Mouse (Mus musculus): ENCODE results near the gene Ezh1. TPM values are rescaled to one million over a fixed set of nuclear protein-coding genes. Genes with fewer than 3 reads are reported as not detected.

Ezh1 gene
- total and polyA plus RNA-seq, 2 experiments from 2014 or later, result 25.4 to 40.0 TPM

- Histone ChIP-seq H3K9me3 (ENCODE audit: low read length) (no peaks in the 10 kb centered on the region), H3K27ac (ENCODE audit: low read depth, low read length) (no peak overlapping the region), H3K9ac (replicated peaks; ENCODE audit: low read length, poor library complexity, severe bottlenecking) (no peak overlapping the region), H3K4me2 (ENCODE audit: low read depth, low read length, poor library complexity, severe bottlenecking) (no peak overlapping the region), H3K4me1 (ENCODE audit: insufficient read depth, low read length) (no peaks in the 10 kb centered on the region), H3K27me3 (ENCODE audit: insufficient read depth, low read length) (no peaks in the 10 kb centered on the region), H3K4me3 (ENCODE audit: low read depth, low read length) (no peak overlapping the region), H3K36me3 (ENCODE audit: insufficient read depth, low read length) (no peaks in the 10 kb centered on the region)
- no peak for TF ChIP-seq CTCF (IDR thresholded peaks at IDR 0.05)
- WGBS, result 54% methylated on average over 5 of the region's 5 CpGs
- peak; percentile 35 for DNase-seq (ENCODE audit: low spot score)
- no peak for ATAC-seq (ENCODE audit: low FRiP score)
These were observed 11.9 kb upstream of the Ezh1 start for GRCm38 (mm10) chr11:101238071-101238647.

- no peaks in the 10 kb centered on the region for H3K36me3 ChIP-seq (ENCODE audit: insufficient read depth, low read length)
- H3K9me3 ChIP-seq (ENCODE audit: low read length), result no peaks in the 10 kb centered on the region
- no peak overlapping the region for H3K9ac ChIP-seq (replicated peaks; ENCODE audit: low read length, poor library complexity, severe bottlenecking)
- no peak overlapping the region for H3K27ac ChIP-seq (ENCODE audit: low read depth, low read length)
- DNase-seq (ENCODE audit: low spot score), result no peak
- no peak overlapping the region for H3K4me2 ChIP-seq (ENCODE audit: low read depth, low read length, poor library complexity, severe bottlenecking)
- no peak for TF ChIP-seq CTCF (IDR thresholded peaks at IDR 0.05)
- 91% methylated on average over 5 of the region's 5 CpGs for WGBS
- no peaks in the 10 kb centered on the region for H3K27me3 ChIP-seq (ENCODE audit: insufficient read depth, low read length)
- H3K4me1 ChIP-seq (ENCODE audit: insufficient read depth, low read length), result no peaks in the 10 kb centered on the region
- ATAC-seq (ENCODE audit: low FRiP score), result no peak
- no peak overlapping the region for H3K4me3 ChIP-seq (ENCODE audit: low read depth, low read length)
These were observed 10.5 kb upstream of the Ezh1 start for GRCm38 (mm10) chr11:101236782-101237181.

DNA sequence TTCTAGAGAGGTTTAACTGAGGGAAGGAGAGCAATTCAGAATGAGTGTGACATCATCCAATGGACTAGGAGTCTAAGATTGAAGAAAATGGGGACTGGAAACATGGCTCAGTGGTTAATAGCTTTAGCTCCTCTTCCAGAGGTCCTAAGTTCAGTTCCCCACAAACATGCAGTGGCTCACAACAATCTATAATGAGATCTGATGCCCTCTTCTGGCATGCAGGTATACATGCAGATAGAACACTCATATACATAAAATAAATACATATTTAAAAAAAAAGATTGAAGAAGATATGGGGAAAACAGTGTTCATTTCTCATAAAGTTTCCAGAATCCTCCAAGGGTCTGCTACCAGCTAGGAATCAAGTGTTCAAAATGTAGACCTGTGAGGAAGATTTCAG, 9.2 kb upstream of the Ezh1 start:
- no peaks in the 10 kb centered on the region for H3K9me3 ChIP-seq (ENCODE audit: low read length)
- ATAC-seq (ENCODE audit: low FRiP score), result no peak
- DNase-seq (ENCODE audit: low spot score), result no peak
- H3K27me3 ChIP-seq (ENCODE audit: insufficient read depth, low read length), result no peaks in the 10 kb centered on the region
- no peak overlapping the region for H3K4me2 ChIP-seq (ENCODE audit: low read depth, low read length, poor library complexity, severe bottlenecking)
- no peaks in the 10 kb centered on the region for H3K36me3 ChIP-seq (ENCODE audit: insufficient read depth, low read length)
- H3K4me3 ChIP-seq (ENCODE audit: low read depth, low read length), result no peak overlapping the region
- H3K9ac ChIP-seq (replicated peaks; ENCODE audit: low read length, poor library complexity, severe bottlenecking), result no peak overlapping the region
- H3K4me1 ChIP-seq (ENCODE audit: insufficient read depth, low read length), result no peaks in the 10 kb centered on the region
- no peak for TF ChIP-seq CTCF (IDR thresholded peaks at IDR 0.05)
- no peak overlapping the region for H3K27ac ChIP-seq (ENCODE audit: low read depth, low read length)

- no peak for TF ChIP-seq CTCF (IDR thresholded peaks at IDR 0.05)
- Histone ChIP-seq H3K4me3 (ENCODE audit: low read depth, low read length) (no peak overlapping the region), H3K27ac (ENCODE audit: low read depth, low read length) (no peak overlapping the region), H3K36me3 (ENCODE audit: insufficient read depth, low read length) (no peaks in the 10 kb centered on the region), H3K27me3 (ENCODE audit: insufficient read depth, low read length) (no peaks in the 10 kb centered on the region), H3K9ac (replicated peaks; ENCODE audit: low read length, poor library complexity, severe bottlenecking) (no peak overlapping the region), H3K4me2 (ENCODE audit: low read depth, low read length, poor library complexity, severe bottlenecking) (no peak overlapping the region), H3K9me3 (ENCODE audit: low read length) (no peaks in the 10 kb centered on the region), H3K4me1 (ENCODE audit: insufficient read depth, low read length) (no peaks in the 10 kb centered on the region)
- no peak for ATAC-seq (ENCODE audit: low FRiP score)
- DNase-seq (ENCODE audit: low spot score), result no peak
These were observed 7.9 kb upstream of the Ezh1 start for GRCm38 (mm10) chr11:101234124-101234523.

GRCm38 (mm10) chr11:101233240-101233639, 7.0 kb upstream of the Ezh1 start:
- no peak for DNase-seq (ENCODE audit: low spot score)
- Histone ChIP-seq H3K9ac (replicated peaks; ENCODE audit: low read length, poor library complexity, severe bottlenecking) (no peak overlapping the region), H3K27ac (ENCODE audit: low read depth, low read length) (no peak overlapping the region), H3K4me3 (ENCODE audit: low read depth, low read length) (no peak overlapping the region), H3K27me3 (ENCODE audit: insufficient read depth, low read length) (no peaks in the 10 kb centered on the region), H3K9me3 (ENCODE audit: low read length) (no peaks in the 10 kb centered on the region), H3K36me3 (ENCODE audit: insufficient read depth, low read length) (no peaks in the 10 kb centered on the region), H3K4me2 (ENCODE audit: low read depth, low read length, poor library complexity, severe bottlenecking) (no peak overlapping the region), H3K4me1 (ENCODE audit: insufficient read depth, low read length) (no peaks in the 10 kb centered on the region)
- 83% methylated on average over 1 of the region's 1 CpGs for WGBS
- TF ChIP-seq CTCF (IDR thresholded peaks at IDR 0.05), result no peak
- no peak for ATAC-seq (ENCODE audit: low FRiP score)

DNA sequence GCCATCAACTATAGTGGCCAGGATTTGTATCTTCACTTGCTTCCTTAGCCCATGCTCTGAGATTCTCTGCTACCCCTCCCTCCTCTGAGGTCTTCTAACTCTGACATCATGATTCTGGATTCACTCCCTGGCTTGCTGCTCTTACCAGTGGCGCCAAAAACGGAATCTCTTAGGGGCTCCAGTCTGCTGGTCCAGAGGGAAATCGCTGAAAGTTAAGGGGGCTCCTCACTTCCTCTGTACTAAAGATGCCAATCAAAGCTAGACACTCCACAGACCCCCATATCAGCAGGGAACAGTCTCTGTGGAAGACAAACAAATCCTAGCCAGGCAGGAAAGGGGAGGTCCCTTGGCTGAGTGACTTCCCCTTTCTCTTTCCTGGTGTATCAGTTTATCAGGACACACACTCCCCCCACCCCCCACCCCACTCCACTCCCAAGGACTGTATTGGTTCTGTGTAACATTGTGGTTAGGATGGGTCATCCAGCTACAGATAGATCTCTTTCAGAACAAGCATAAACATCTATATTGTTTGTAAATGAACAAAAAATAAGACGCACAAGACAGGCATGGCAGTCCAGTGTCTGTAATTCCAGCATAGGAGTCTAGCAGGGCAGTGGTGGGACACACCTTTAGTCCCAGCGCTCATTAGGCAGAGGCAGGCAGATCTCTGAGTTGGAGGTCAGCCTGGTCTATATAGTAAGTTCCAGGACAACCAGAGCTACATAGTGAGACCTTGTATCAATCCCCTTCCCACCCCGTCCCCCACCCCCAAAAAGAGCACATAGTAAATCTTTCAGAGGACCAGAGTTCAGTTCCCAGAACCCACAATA, 6.0 kb upstream of the Ezh1 start:
- H3K9me3 ChIP-seq (ENCODE audit: low read length), result no peaks in the 10 kb centered on the region
- no peak for TF ChIP-seq CTCF (IDR thresholded peaks at IDR 0.05)
- peak overlapping the region; percentile 32; the same call in 1 of the 2 replicates for H3K27ac ChIP-seq (ENCODE audit: low read depth, low read length)
- H3K27me3 ChIP-seq (ENCODE audit: insufficient read depth, low read length), result no peaks in the 10 kb centered on the region
- no peaks in the 10 kb centered on the region for H3K4me1 ChIP-seq (ENCODE audit: insufficient read depth, low read length)
- 57% methylated on average over 6 of the region's 6 CpGs for WGBS
- no peaks in the 10 kb centered on the region for H3K36me3 ChIP-seq (ENCODE audit: insufficient read depth, low read length)
- DNase-seq (ENCODE audit: low spot score), result no peak
- no peak overlapping the region for H3K4me3 ChIP-seq (ENCODE audit: low read depth, low read length)
- no peak overlapping the region for H3K9ac ChIP-seq (replicated peaks; ENCODE audit: low read length, poor library complexity, severe bottlenecking)
- no peak overlapping the region for H3K4me2 ChIP-seq (ENCODE audit: low read depth, low read length, poor library complexity, severe bottlenecking)
- ATAC-seq (ENCODE audit: low FRiP score), result no peak

Data from midbrain, postnatal 0 days (tissue).